Comparison of ENCODE assay signal across 25 mouse cellular contexts in the genomic region with DNA sequence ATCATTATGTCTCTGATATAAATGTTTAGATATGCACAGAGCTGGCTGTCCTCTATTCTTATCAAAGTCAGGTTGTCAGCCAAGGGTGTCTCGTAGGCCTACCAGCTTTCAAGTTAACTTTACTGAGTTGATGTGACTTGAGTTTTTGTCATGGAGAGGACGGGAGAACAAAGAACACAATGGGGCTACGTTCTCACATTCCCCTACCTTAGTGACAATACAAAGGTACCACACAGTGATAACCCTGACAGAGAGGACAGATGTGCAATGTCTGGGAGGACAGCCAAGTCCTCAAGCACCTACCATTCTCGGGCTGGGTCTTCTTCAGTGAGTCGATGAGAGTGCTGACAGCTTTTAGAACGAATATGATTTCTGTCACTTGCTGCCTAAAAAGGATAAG.
DNase-seq lines count a peak whose midpoint lies in the region; ATAC-seq and TF ChIP-seq lines count a peak whose summit lies in the region.
"Had no signal": no experiment of that assay in that cellular context is flagged by ENCODE, and none has a peak within 500 bp of the region (broad histone marks: within the 10 kb centered on the region; RNA-seq: fewer than 3 reads in every experiment).

No protein-coding gene starts in this region.

- no peak overlapping the region for H3K27ac ChIP-seq in intestine, embryonic 14.5 days (ENCODE audit: low read depth)
- no peak overlapping the region for H3K27ac ChIP-seq in intestine, postnatal 0 days (ENCODE audit: low read depth, low read length)

- H3K27me3 ChIP-seq in intestine, embryonic 14.5 days (replicated peaks; ENCODE audit: control insufficient read depth, insufficient read depth, low read length) = no peaks in the 10 kb centered on the region
- no peaks in the 10 kb centered on the region for H3K27me3 ChIP-seq in intestine, postnatal 0 days (replicated peaks; ENCODE audit: control insufficient read depth, insufficient read depth, low read length)
- H3K27me3 ChIP-seq: CH12.LX, Patski had no signal

- DNase-seq in intestine, embryonic 14.5 days (ENCODE audit: low spot score) = peak; percentile 13
- DNase-seq in ES-CJ7 (ENCODE audit: low read depth, low spot score) = peak; percentile 62
- DNase-seq in R1 (ENCODE audit: low read depth, low spot score) = peak; percentile 62
- DNase-seq in ZHBTc4 (ENCODE audit: low read depth, low spot score) = peak; percentile 54
- DNase-seq in heart, adult 9 months (ENCODE audit: low spot score in 2 of 2) = no peak
- no peak for DNase-seq in left cerebral cortex, postnatal 10 days (ENCODE audit: extremely low spot score in 1 of 2, low spot score in 2 of 2)
- DNase-seq in adrenal gland, adult 8-10 months = no peak
- DNase-seq: adrenal gland, adult 2 months; adrenal gland, postnatal 10 days; adrenal gland, postnatal 14 days; adrenal gland, postnatal 25 days; adrenal gland, postnatal 36 days; B cell, adult 2 months; cerebellum, adult 11 months; cerebellum, adult 11-12 months; cerebellum, adult 18-20 months; cerebellum, adult 2 months; cerebellum, adult 8-10 months; cerebellum, adult 9-10 months had no signal

- no peak for ATAC-seq in intestine, embryonic 14.5 days (replicated peaks; ENCODE audit: low FRiP score, low TSS enrichment, low read depth)
- ATAC-seq in intestine, postnatal 0 days = no peak
- ATAC-seq: activated CD4-positive, CD25-positive, alpha-beta regulatory T cell, adult 4 months; CD4-positive, CD25-positive, alpha-beta regulatory T cell, adult 4 months; Patski had no signal

- H3K4me2 ChIP-seq in intestine, embryonic 14.5 days (ENCODE audit: low read length) = no peak overlapping the region
- H3K4me2 ChIP-seq in intestine, postnatal 0 days (replicated peaks; ENCODE audit: low read depth) = no peak overlapping the region

- no peaks in the 10 kb centered on the region for H3K4me1 ChIP-seq in intestine, embryonic 14.5 days (replicated peaks; ENCODE audit: control insufficient read depth, insufficient read depth, low read length)
- H3K4me1 ChIP-seq in intestine, postnatal 0 days (replicated peaks; ENCODE audit: control insufficient read depth, insufficient read depth, low read length) = no peaks in the 10 kb centered on the region

- WGBS in intestine, embryonic 14.5 days = 87% methylated on average over 6 of the region's 6 CpGs
- WGBS in intestine, postnatal 0 days = 86% methylated on average over 6 of the region's 6 CpGs

- intact Hi-C loops in left cerebral cortex, postnatal 10 days (cut with DNase I) = no loop called here

- peaks cover 82% of the 10 kb centered on the region for H3K36me3 ChIP-seq in intestine, embryonic 14.5 days (ENCODE audit: control insufficient read depth, insufficient read depth, low read length)
- H3K36me3 ChIP-seq in intestine, postnatal 0 days (ENCODE audit: control insufficient read depth, insufficient read depth) = peaks cover 75% of the 10 kb centered on the region

- no peaks in the 10 kb centered on the region for H3K9me3 ChIP-seq in intestine, embryonic 14.5 days (ENCODE audit: control insufficient read depth, low read length)
- H3K9me3 ChIP-seq in intestine, postnatal 0 days (ENCODE audit: control insufficient read depth) = no peaks in the 10 kb centered on the region
- H3K9me3 ChIP-seq: G1E had no signal

- H3K9ac ChIP-seq in intestine, embryonic 14.5 days (ENCODE audit: low read length) = no peak overlapping the region
- H3K9ac ChIP-seq in intestine, postnatal 0 days (ENCODE audit: low read depth, low read length) = no peak overlapping the region

- TF ChIP-seq CTCF in intestine, postnatal 0 days (IDR thresholded peaks at IDR 0.05; ENCODE audit: low read depth) = no peak

- H3K4me3 ChIP-seq in intestine, embryonic 14.5 days (ENCODE audit: low read depth, low read length) = no peak overlapping the region
- H3K4me3 ChIP-seq in intestine, postnatal 0 days (ENCODE audit: low read depth, low read length) = no peak overlapping the region

Comparison
In these comparisons a context has a peak if more than half of its experiments do, and no peak if none do; other contexts are left out.
1. DNase-seq: peak in intestine, embryonic 14.5 days (single experiment), ES-CJ7 (single experiment), R1 (single experiment) and ZHBTc4 (single experiment); none in heart, adult 9 months (0 of 2), left cerebral cortex, postnatal 10 days (0 of 2) and adrenal gland, adult 8-10 months (single experiment).